Mouse (Mus musculus) forelimb bud, embryonic 11.5 days (tissue): ENCODE results near the gene Csrp2.

Experiments used
- DNase-seq: peaks from one replicate; pipeline ENCODE4 v3.0.0-alpha.2; 2012; ENCODE audit warnings: low read depth, low spot score

The Csrp2 gene

GRCm38 (mm10) chr10:110931161-110931912 lies 11.7 kb downstream of the Csrp2 start:
- no peak for DNase-seq

DNA sequence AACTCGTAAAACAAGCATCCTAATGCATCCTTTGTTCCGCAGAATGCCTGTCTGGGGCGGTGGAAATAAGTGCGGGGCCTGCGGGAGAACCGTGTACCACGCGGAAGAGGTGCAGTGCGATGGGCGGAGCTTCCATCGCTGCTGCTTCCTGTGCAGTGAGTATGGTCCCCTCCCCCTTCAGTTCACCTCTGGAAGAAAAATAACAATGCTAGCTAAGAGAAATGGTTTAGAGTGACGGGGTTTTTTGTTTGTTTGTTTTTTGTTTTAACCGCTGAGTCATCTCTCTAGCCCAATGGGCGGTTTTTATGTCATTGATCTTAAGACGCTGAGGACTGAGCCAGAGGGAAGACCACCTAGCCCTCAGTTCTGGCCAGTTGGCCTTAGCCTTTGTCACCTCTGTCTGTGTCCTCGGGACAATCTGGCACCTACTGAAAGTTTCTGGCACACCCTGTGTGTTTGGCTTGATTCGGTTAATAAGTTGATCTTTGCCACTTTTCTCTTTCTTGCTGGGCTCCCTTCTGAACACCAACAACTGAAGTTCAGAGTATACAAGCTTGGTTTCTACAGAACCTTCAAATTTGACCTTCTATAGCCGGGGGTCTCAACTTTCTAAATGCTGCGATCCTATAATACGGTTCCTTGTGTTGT lies 12.4 kb downstream of the Csrp2 start:
- DNase-seq = no peak

GRCm38 (mm10) chr10:110933584-110933983 lies 14.0 kb downstream of the Csrp2 start:
- DNase-seq = no peak

GRCm38 (mm10) chr10:110935081-110935480 lies 15.5 kb downstream of the Csrp2 start:
- no peak for DNase-seq

DNA sequence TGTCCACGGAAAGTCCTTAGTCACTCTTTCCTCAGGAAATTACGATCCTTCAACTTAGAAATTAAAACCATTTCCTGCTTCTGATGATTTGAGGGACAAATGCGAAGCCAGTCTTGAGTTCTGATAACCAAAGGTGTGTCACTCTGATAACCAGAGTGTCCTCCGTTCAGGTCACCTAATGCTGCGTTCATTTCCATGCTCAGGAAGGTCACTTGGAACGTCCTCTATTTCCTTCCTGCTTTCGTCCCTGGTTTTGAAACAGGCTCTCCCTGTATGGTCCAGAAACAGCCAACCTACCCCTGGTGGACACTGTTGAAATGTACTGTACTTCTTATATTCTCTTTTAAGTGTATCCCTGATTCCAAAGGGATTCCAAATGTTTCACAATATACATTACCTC lies 16.1 kb downstream of the Csrp2 start:
- no peak for DNase-seq

GRCm38 (mm10) chr10:110938361-110938760 lies 18.8 kb downstream of the Csrp2 start:
- no peak for DNase-seq

DNA sequence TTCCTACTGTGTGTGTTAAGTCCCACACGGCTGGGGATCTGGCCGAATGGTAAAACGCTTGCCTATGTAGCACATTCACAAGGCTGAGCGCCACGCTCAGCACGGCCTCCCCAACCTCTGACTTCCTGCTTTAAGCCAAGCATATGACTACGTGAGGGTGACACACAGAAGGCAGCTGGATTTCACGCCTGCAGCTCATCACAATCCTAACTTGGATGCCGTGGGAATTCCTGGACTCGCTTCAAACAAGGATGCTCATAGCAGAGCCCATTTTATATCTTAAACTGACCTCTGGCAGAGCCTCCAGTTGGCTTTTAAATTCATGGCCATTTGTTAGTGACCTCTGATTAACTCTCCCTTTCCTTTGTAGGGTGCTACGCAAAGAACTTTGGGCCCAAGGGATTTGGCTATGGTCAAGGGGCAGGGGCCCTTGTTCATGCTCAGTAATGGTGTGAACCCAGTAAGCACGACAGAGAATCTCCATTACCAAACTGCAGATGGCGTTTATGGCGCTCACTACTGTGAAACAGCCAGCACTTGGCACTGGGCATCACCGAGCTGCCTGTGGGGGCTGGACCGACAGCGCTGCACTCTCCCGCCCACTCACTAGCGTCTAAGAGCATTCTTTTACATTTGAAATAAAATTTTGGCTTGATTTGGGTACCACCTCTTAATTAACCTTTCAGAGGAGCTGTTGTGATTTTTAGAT lies 19.4 kb downstream of the Csrp2 start:
- no peak for DNase-seq

- no peak for DNase-seq
These were observed 20.1 kb downstream of the Csrp2 start for GRCm38 (mm10) chr10:110939717-110940116.

- DNase-seq = no peak
These were observed 21.3 kb downstream of the Csrp2 start for GRCm38 (mm10) chr10:110940740-110941398.

- DNase-seq = no peak
These were observed 22.4 kb downstream of the Csrp2 start for GRCm38 (mm10) chr10:110941968-110942367.

- no peak for DNase-seq
These were observed 23.2 kb downstream of the Csrp2 start for GRCm38 (mm10) chr10:110942806-110943205.

GRCm38 (mm10) chr10:110944175-110944574 lies 24.6 kb downstream of the Csrp2 start:
- no peak for DNase-seq

- no peak for DNase-seq
These were observed 26.4 kb downstream of the Csrp2 start for GRCm38 (mm10) chr10:110945966-110946365.

DNA sequence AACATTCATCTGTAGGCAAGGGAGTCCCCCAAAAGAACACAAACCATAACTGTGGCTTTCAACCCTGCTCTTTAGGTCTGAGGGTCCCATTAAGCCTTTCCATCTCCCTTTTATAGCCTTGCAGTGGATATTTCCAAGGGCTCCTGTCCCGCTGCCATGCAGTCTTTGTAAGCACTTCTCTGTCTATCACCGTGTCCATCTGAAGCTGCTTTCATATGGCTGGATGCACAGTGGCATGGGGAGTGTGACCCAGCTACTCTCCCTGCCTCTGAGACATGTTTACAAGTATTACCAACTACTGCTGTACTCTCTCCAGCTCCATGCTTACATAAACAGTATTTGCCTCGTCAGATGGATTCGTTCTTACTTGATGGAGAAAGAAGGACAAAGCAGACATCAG lies 28.0 kb downstream of the Csrp2 start:
- no peak for DNase-seq

- DNase-seq = no peak
These were observed 31.5 kb downstream of the Csrp2 start for GRCm38 (mm10) chr10:110951112-110951511.

GRCm38 (mm10) chr10:110951748-110952147 lies 32.2 kb downstream of the Csrp2 start:
- no peak for DNase-seq

DNA sequence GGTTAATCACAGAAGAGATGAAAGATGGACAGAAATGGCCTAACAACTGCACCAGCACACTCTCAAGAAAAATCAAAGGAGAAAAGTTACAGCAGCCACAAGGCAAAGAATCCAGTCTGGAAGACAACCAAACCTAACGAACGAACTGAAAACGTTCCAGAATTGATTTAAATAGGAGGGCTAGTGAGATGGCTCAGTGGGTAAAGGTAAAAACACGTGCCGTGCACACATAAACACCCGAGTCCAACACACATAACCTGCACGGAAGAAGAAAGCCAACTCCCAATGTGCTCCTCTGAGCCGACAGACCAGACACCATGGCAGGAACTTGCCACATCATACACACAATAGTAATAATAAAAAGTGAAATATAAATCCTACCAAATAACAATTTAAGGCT lies 32.7 kb downstream of the Csrp2 start:
- no peak for DNase-seq

DNA sequence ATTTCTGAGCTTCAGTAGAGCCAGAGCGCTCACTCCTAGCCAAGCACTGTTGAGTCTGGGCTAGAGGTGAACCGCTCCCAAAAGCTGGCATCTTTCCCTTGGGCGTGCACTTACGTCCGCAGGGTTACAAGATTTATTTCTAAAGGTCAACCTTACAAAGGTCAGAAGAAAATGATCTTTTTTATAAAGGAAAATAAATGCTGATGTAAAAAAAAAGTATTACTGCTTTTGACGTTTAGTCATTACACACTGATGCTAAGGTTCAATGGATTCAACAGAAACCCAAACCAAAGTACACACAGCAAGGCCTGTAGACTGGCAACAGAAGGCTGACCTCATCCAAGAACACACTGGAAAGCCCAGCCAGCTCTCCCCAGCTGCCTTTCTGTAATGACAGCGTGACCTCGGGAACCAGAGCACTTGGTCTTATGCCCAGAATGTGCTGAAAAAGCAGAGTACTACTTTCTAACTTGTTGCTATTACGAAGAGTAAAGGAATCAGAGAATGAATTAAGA lies 33.4 kb downstream of the Csrp2 start:
- no peak for DNase-seq

- DNase-seq = no peak
These were observed 39.3 kb downstream of the Csrp2 start for GRCm38 (mm10) chr10:110958879-110959278.

DNA sequence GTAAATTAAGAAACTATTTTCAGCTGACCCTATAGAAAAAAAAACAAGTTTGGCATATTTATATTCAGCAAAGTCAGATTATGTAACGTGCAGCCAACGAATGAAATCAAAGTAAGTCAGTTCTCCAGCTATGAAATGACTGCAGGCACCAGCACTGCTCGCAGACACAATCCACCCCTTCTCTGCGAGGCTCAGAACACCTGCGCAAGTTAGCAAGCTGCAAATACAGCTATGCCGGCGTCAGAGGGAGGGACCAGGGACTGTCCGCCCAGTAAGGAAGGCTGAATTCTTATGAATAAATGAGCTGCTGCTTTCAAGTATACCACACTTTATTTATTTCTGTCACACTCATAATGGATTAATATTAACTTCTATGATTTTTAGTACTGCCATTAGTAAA lies 40.2 kb downstream of the Csrp2 start:
- DNase-seq = no peak

- no peak for DNase-seq
These were observed 41.3 kb downstream of the Csrp2 start for GRCm38 (mm10) chr10:110960841-110961240.

GRCm38 (mm10) chr10:110962172-110962571 lies 42.6 kb downstream of the Csrp2 start:
- no peak for DNase-seq
